Mouse (Mus musculus) heart, postnatal 4 days (tissue): ENCODE measurements around the gene Dnm3. TPM values are rescaled to one million over a fixed set of nuclear protein-coding genes. Genes with fewer than 3 reads are reported as not detected.

Experiments
- DNase-seq: peaks from one replicate; pipeline ENCODE4 v3.0.0; 2021
- total RNA-seq, 2 experiments: library from RNA; stranded (reverse); gene quantifications; 2 replicates each; pipeline ENCODE4 v1.2.3; 2021

Dnm3 gene
- 1 to 10 TPM; 4.5 to 5.5 TPM for total RNA-seq

GRCm38 (mm10) chr1:162477246-162478209 is at the start of gene Dnm3:
Gene Dnm3, minus strand, starts transcription at chr1:162478034.
- DNase-seq, result peak; percentile 88

GRCm38 (mm10) chr1:162515116-162515515 is 37.3 kb upstream of the Dnm3 start:
- DNase-seq, result no peak

- no peak for DNase-seq
Observed at GRCm38 (mm10) chr1:162510013-162510356, 32.2 kb upstream of the Dnm3 start.

- peak; percentile 45 for DNase-seq
Observed at GRCm38 (mm10) chr1:162509329-162510012, 31.6 kb upstream of the Dnm3 start.

GRCm38 (mm10) chr1:162508211-162509005 is 30.6 kb upstream of the Dnm3 start:
- DNase-seq, result peak; percentile 22

- DNase-seq, result no peak
Observed at GRCm38 (mm10) chr1:162506516-162506915, 28.7 kb upstream of the Dnm3 start.

- DNase-seq, result no peak
Observed at GRCm38 (mm10) chr1:162505649-162506048, 27.8 kb upstream of the Dnm3 start.

- DNase-seq, result no peak
Observed at GRCm38 (mm10) chr1:162476531-162477080, 1.2 kb downstream of the Dnm3 start.

- DNase-seq, result no peak
Observed at GRCm38 (mm10) chr1:162472949-162473348, 4.9 kb downstream of the Dnm3 start.

- DNase-seq, result no peak
Observed at GRCm38 (mm10) chr1:162471089-162471488, 6.7 kb downstream of the Dnm3 start.

GRCm38 (mm10) chr1:162469752-162470280 is 8.0 kb downstream of the Dnm3 start:
- DNase-seq, result no peak

GRCm38 (mm10) chr1:162463676-162464075 is 14.2 kb downstream of the Dnm3 start:
- no peak for DNase-seq

- no peak for DNase-seq
Observed at GRCm38 (mm10) chr1:162458711-162459110, 19.1 kb downstream of the Dnm3 start.

- DNase-seq, result no peak
Observed at GRCm38 (mm10) chr1:162456861-162457260, 21.0 kb downstream of the Dnm3 start.

GRCm38 (mm10) chr1:162456406-162456805 is 21.4 kb downstream of the Dnm3 start:
- DNase-seq, result no peak

GRCm38 (mm10) chr1:162453578-162453977 is 24.3 kb downstream of the Dnm3 start:
- DNase-seq, result no peak

GRCm38 (mm10) chr1:162453030-162453429 is 24.8 kb downstream of the Dnm3 start:
- DNase-seq, result no peak

GRCm38 (mm10) chr1:162449161-162449909 is 28.5 kb downstream of the Dnm3 start:
- no peak for DNase-seq

GRCm38 (mm10) chr1:162444805-162445204 is 33.0 kb downstream of the Dnm3 start:
- no peak for DNase-seq

GRCm38 (mm10) chr1:162439576-162439975 is 38.3 kb downstream of the Dnm3 start:
- no peak for DNase-seq

- DNase-seq, result no peak
Observed at GRCm38 (mm10) chr1:162436672-162437071, 41.2 kb downstream of the Dnm3 start.
